Mouse (Mus musculus): ENCODE results near the gene Eif3f. TPM values are rescaled to one million over a fixed set of nuclear protein-coding genes. Genes with fewer than 3 reads are reported as not detected.

Eif3f gene
- polyA plus RNA-seq (2014; fragmentation: Illumina TruSeq; extraction: RNeasy Lipid Tissue Mini Kit (QIAGEN cat#74804); ENCODE audit: low read depth, low replicate concordance) = 44.1 TPM

DNA sequence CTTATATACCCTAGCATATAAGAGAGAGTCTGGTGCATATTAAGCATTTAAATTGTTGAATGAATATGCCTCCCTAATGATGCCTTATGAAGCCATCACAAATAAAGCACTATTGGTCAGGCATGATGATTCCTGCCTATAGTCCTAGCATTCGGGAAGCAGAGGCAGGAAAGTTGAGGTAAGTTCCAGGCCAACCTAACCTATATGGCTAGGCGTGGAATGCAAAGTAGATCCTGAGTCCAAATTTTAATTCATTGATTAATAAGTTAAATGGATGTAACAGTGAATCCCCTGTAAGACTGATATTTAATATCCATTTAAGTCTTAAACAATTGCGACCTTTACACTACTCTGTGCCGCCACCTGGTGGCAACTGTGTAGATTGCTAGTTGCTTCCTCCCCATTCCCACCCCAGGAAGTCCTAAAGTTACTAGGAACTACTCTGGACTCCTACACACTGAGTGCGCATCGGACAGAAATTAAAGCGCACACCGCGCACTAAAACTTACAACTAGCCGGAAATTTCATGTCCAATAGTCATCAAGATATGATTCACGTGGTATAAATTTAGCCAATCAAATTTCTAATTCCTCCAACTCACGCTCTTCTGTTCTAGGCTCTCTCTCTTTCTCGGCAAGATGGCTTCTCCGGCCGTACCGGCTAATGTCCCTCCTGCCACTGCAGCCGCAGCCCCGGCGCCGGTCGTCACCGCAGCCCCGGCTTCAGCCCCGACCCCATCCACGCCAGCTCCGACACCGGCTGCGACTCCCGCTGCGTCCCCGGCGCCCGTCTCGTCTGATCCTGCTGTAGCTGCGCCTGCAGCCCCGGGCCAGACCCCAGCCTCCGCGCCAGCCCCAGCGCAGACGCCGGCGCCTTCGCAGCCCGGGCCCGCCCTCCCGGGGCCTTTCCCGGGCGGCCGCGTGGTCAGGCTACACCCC, at the start of gene Eif3f:
Eif3f (plus strand) TSS at position 624 of the 938 bp plus-strand sequence.

DNA sequence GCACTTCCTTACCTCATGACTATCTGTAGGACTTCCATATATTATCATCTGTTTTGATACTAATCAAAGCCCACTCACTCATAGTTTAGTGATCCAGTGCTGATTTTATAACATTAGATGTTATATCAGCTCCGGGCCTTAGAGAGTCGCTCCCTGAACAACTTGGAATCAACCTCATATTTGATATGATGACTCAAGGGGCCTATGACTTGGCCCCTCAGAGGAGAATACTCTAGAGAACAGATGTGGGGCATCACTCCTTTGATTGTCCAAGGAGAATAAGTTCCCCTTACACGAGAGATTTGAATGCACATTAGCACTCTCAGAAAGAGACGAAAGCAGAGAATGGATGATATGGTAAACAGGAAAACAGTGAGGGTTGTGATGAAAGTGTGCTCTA, 49.3 kb upstream of the Eif3f start, which contains the start of gene Olfr518:
Olfr518 (minus strand) TSS at position 101 of the 400 bp plus-strand sequence.

GRCm38 (mm10) chr7:108894320-108894719, 39.9 kb upstream of the Eif3f start, which contains the start of gene Olfr519:
TSS of gene Olfr519 (minus strand) at chr7:108894420.

GRCm38 (mm10) chr7:108929726-108930393, 4.4 kb upstream of the Eif3f start, which contains the start of gene Nlrp10:
TSS of gene Nlrp10 (minus strand) at chr7:108930178.

DNA sequence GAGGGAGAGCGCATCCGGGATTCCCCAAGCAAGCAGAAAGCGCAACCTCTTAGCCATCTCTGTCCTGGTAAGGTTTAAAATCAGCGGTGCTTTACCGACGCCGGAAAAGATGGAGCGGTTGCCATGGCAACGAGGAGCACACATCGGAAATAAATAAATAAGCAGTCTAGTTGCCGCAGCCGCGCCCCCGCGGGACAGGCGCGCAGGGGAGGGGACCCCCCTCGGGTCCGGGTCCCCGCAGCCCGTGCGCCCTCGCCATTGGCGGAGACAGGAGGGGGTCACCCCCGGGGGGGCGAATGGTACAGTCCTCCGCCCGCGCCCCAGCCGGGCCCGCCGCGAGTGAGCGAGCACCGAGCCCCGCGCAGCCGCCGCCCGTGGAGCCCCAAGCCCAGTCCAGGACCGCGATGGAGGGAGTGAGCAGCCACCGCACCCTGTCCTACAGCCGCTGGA, 16.1 kb downstream of the Eif3f start, which contains the start of gene Tub:
Tub (plus strand) TSS at position 27 of the 450 bp plus-strand sequence.

Other genes starting within 250 kb of the Eif3f start
- gene Olfr512, start 221.1 kb upstream of the Eif3f start, polyA plus RNA-seq (2014; fragmentation: Illumina TruSeq; extraction: RNeasy Lipid Tissue Mini Kit (QIAGEN cat#74804); ENCODE audit: low read depth, low replicate concordance) = not detected
- gene Olfr513, start 183.4 kb upstream of the Eif3f start, polyA plus RNA-seq (2014; fragmentation: Illumina TruSeq; extraction: RNeasy Lipid Tissue Mini Kit (QIAGEN cat#74804); ENCODE audit: low read depth, low replicate concordance) = not detected
- gene Olfr514, start 108.4 kb upstream of the Eif3f start, polyA plus RNA-seq (2014; fragmentation: Illumina TruSeq; extraction: RNeasy Lipid Tissue Mini Kit (QIAGEN cat#74804); ENCODE audit: low read depth, low replicate concordance) = not detected
- gene Olfr516, start 83.9 kb upstream of the Eif3f start, polyA plus RNA-seq (2014; fragmentation: Illumina TruSeq; extraction: RNeasy Lipid Tissue Mini Kit (QIAGEN cat#74804); ENCODE audit: low read depth, low replicate concordance) = not detected
- gene Olfr517, start 62.0 kb upstream of the Eif3f start, polyA plus RNA-seq (2014; fragmentation: Illumina TruSeq; extraction: RNeasy Lipid Tissue Mini Kit (QIAGEN cat#74804); ENCODE audit: low read depth, low replicate concordance) = not detected
- not detected for gene Olfr518, start 49.4 kb upstream of the Eif3f start, polyA plus RNA-seq (2014; fragmentation: Illumina TruSeq; extraction: RNeasy Lipid Tissue Mini Kit (QIAGEN cat#74804); ENCODE audit: low read depth, low replicate concordance)
- not detected for gene Olfr519, start 40.0 kb upstream of the Eif3f start, polyA plus RNA-seq (2014; fragmentation: Illumina TruSeq; extraction: RNeasy Lipid Tissue Mini Kit (QIAGEN cat#74804); ENCODE audit: low read depth, low replicate concordance)
- gene Nlrp10, start 4.2 kb upstream of the Eif3f start, polyA plus RNA-seq (2014; fragmentation: Illumina TruSeq; extraction: RNeasy Lipid Tissue Mini Kit (QIAGEN cat#74804); ENCODE audit: low read depth, low replicate concordance) = 0.64 TPM
- 22.8 TPM for gene Tub, start 15.9 kb downstream of the Eif3f start, polyA plus RNA-seq (2014; fragmentation: Illumina TruSeq; extraction: RNeasy Lipid Tissue Mini Kit (QIAGEN cat#74804); ENCODE audit: low read depth, low replicate concordance)
- gene Ric3, start 148.9 kb downstream of the Eif3f start, polyA plus RNA-seq (2014; fragmentation: Illumina TruSeq; extraction: RNeasy Lipid Tissue Mini Kit (QIAGEN cat#74804); ENCODE audit: low read depth, low replicate concordance) = 185 TPM
- not detected for gene Lmo1, start 240.8 kb downstream of the Eif3f start, polyA plus RNA-seq (2014; fragmentation: Illumina TruSeq; extraction: RNeasy Lipid Tissue Mini Kit (QIAGEN cat#74804); ENCODE audit: low read depth, low replicate concordance)